8 mouse cellular contexts compared by ENCODE assay signal in the genomic region with DNA sequence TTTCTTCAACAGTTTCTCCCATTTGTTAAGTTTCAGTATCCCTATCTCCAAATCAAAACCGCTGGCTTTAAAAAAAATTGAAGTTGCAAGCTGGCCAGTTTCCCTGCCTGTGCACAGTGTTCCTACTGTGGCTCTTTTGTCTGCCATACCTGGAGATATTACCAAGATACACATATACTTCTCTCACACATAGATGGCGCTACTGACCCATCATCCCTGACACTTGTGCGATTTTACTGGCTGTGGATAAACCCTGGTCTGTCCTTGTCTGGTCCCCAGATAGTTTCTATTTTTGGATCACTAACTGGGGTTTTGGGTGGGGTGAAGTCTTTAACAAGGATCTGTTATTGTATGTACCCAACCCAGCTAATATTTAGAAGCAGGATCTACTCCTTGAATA.
DNase-seq lines count a peak whose midpoint lies in the region; ATAC-seq and TF ChIP-seq lines count a peak whose summit lies in the region.

No protein-coding gene starts in this region.

- 10% methylated on average over 3 of the region's 3 CpGs for WGBS in forebrain, embryonic 12.5 days
- 8% methylated on average over 3 of the region's 3 CpGs for WGBS in forebrain, embryonic 15.5 days
- 7% methylated on average over 3 of the region's 3 CpGs for WGBS in midbrain, embryonic 12.5 days
- WGBS in midbrain, embryonic 16.5 days: 4% methylated on average over 3 of the region's 3 CpGs
- 7% methylated on average over 3 of the region's 3 CpGs for WGBS in kidney, adult 2 months

- no peak for TF ChIP-seq POLR2A in kidney, adult 2 months (IDR thresholded peaks at IDR 0.05; ENCODE audit: low read depth, low read length)

- ATAC-seq in forebrain, embryonic 12.5 days (ENCODE audit: low FRiP score): 0 out of 2 replicates have a peak, but pooled peaks have one; percentile 53
- no peak for ATAC-seq in forebrain, embryonic 15.5 days (replicated peaks)
- peak; percentile 75; the same call in 1 of the 2 replicates for ATAC-seq in midbrain, embryonic 12.5 days (ENCODE audit: low FRiP score, low read depth)
- no peak for ATAC-seq in midbrain, embryonic 16.5 days
- ATAC-seq in megakaryocyte progenitor cell, adult 5-6 weeks (replicated peaks; ENCODE audit: poor library complexity): peak; percentile 100

- DNase-seq in c-Kit-positive CD71-positive TER-119-positive erythroid progenitor cells, embryonic 14.5 days (ENCODE audit: low spot score): peak; percentile 3
- peak; percentile 66 for DNase-seq in kidney, adult 2 months
- DNase-seq in B cell, adult 2 months: no peak

- H3K27ac ChIP-seq in forebrain, embryonic 12.5 days: no peak overlapping the region
- H3K27ac ChIP-seq in forebrain, embryonic 15.5 days (replicated peaks): no peak overlapping the region
- no peak overlapping the region for H3K27ac ChIP-seq in midbrain, embryonic 12.5 days (replicated peaks)
- no peak overlapping the region for H3K27ac ChIP-seq in midbrain, embryonic 16.5 days (ENCODE audit: low read length)
- H3K27ac ChIP-seq in kidney, adult 2 months (ENCODE audit: insufficient read depth, low read depth, low read length): no peak overlapping the region

- no peak overlapping the region for H3K4me3 ChIP-seq in forebrain, embryonic 12.5 days (replicated peaks)
- H3K4me3 ChIP-seq in forebrain, embryonic 15.5 days: no peak overlapping the region
- no peak overlapping the region for H3K4me3 ChIP-seq in midbrain, embryonic 12.5 days
- no peak overlapping the region for H3K4me3 ChIP-seq in midbrain, embryonic 16.5 days (ENCODE audit: low read depth, low read length)
- no peak overlapping the region for H3K4me3 ChIP-seq in kidney, adult 2 months (ENCODE audit: insufficient read depth, low read depth, low read length)

- H3K9me3 ChIP-seq in forebrain, embryonic 12.5 days: no peaks in the 10 kb centered on the region
- no peaks in the 10 kb centered on the region for H3K9me3 ChIP-seq in forebrain, embryonic 15.5 days
- H3K9me3 ChIP-seq in midbrain, embryonic 12.5 days: no peaks in the 10 kb centered on the region
- no peaks in the 10 kb centered on the region for H3K9me3 ChIP-seq in midbrain, embryonic 16.5 days (replicated peaks; ENCODE audit: control insufficient read depth, low read length, poor library complexity, severe bottlenecking)

- H3K36me3 ChIP-seq in forebrain, embryonic 12.5 days (replicated peaks): no peaks in the 10 kb centered on the region
- H3K36me3 ChIP-seq in forebrain, embryonic 15.5 days: no peaks in the 10 kb centered on the region
- H3K36me3 ChIP-seq in midbrain, embryonic 12.5 days: no peaks in the 10 kb centered on the region
- no peaks in the 10 kb centered on the region for H3K36me3 ChIP-seq in midbrain, embryonic 16.5 days (ENCODE audit: control insufficient read depth, insufficient read depth, low read length)
- H3K36me3 ChIP-seq in kidney, adult 2 months (ENCODE audit: control insufficient read depth, insufficient read depth, low read length): no peaks in the 10 kb centered on the region

- no peak overlapping the region for H3K9ac ChIP-seq in forebrain, embryonic 12.5 days
- no peak overlapping the region for H3K9ac ChIP-seq in forebrain, embryonic 15.5 days (replicated peaks)
- no peak overlapping the region for H3K9ac ChIP-seq in midbrain, embryonic 12.5 days (replicated peaks)
- H3K9ac ChIP-seq in midbrain, embryonic 16.5 days (ENCODE audit: low read depth, low read length): no peak overlapping the region

- no peaks in the 10 kb centered on the region for H3K27me3 ChIP-seq in forebrain, embryonic 12.5 days
- H3K27me3 ChIP-seq in forebrain, embryonic 15.5 days: no peaks in the 10 kb centered on the region
- no peaks in the 10 kb centered on the region for H3K27me3 ChIP-seq in midbrain, embryonic 12.5 days
- no peaks in the 10 kb centered on the region for H3K27me3 ChIP-seq in midbrain, embryonic 16.5 days (ENCODE audit: control insufficient read depth, insufficient read depth, low read depth, low read length)
- H3K27me3 ChIP-seq in kidney, adult 2 months (replicated peaks; ENCODE audit: control insufficient read depth, insufficient read depth, low read length): no peaks in the 10 kb centered on the region

- peak; percentile 63 for TF ChIP-seq CTCF in kidney, adult 2 months (conservative IDR thresholded peaks at IDR 0.05; ENCODE audit: insufficient read depth, insufficient read length, low read depth, low read length)

- no peak overlapping the region for H3K4me2 ChIP-seq in forebrain, embryonic 12.5 days
- no peak overlapping the region for H3K4me2 ChIP-seq in forebrain, embryonic 15.5 days (replicated peaks)
- no peak overlapping the region for H3K4me2 ChIP-seq in midbrain, embryonic 12.5 days (replicated peaks)
- H3K4me2 ChIP-seq in midbrain, embryonic 16.5 days (ENCODE audit: low read length): no peak overlapping the region

- no peaks in the 10 kb centered on the region for H3K4me1 ChIP-seq in forebrain, embryonic 12.5 days
- no peaks in the 10 kb centered on the region for H3K4me1 ChIP-seq in forebrain, embryonic 15.5 days
- H3K4me1 ChIP-seq in midbrain, embryonic 12.5 days: no peaks in the 10 kb centered on the region
- H3K4me1 ChIP-seq in midbrain, embryonic 16.5 days (ENCODE audit: control insufficient read depth, insufficient read depth, low read length): no peaks in the 10 kb centered on the region
- no peaks in the 10 kb centered on the region for H3K4me1 ChIP-seq in kidney, adult 2 months (ENCODE audit: control insufficient read depth, insufficient read depth, low read length)

Comparison
In these comparisons a context has a peak if more than half of its experiments do, and no peak if none do; other contexts are left out.
1. ATAC-seq: peak in forebrain, embryonic 12.5 days (single experiment), midbrain, embryonic 12.5 days (single experiment) and megakaryocyte progenitor cell, adult 5-6 weeks (single experiment); none in forebrain, embryonic 15.5 days (single experiment) and midbrain, embryonic 16.5 days (single experiment).
2. DNase-seq: peak in c-Kit-positive CD71-positive TER-119-positive erythroid progenitor cells, embryonic 14.5 days (single experiment) and kidney, adult 2 months (single experiment); none in B cell, adult 2 months (0 of 2).